Mouse (Mus musculus) retina, embryonic 14.5 days (tissue): ENCODE data around the gene Fancm.
A peak's percentile ranks its signal among the peaks of the same experiment; 100 is the strongest.
"Not testable (repeated sequence)": the region's sequence is repeated elsewhere in the genome, so short reads cannot be mapped to it uniquely, and the experiment has no call there.

Experiments used
- DNase-seq: peaks from one replicate; pipeline ENCODE4 v3.0.0-alpha.2; 2015; ENCODE audit warnings: low spot score

Fancm gene

DNA sequence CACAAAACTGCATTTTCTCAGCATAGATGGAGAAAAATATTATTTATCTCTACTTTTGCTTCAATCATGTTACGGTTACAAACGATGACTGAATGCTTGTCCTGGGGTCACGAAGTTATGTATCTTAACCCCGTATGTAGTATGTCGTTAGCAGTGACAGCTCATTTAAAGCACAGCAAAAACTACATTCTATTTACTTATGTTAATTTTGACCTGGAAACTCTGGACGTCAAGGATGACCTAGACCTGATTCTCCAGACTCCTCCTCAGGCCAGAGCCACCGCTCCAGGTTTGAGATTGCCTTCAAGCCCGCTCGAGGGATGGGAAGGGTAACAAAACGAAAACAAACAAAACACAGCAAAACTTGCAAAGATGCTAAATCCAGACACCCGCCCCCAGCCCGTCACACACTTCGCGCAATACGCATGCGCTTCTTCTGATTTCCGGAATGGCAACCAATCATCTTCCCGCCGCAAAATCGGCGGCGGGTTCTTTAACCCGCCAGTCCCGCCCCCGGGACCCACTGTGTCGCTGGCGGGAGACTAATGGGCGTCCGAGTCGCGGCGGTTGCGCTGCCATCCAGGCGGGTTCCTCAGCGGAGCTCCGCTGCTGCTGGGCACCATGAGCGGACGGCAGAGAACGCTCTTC lies at the start of gene Fancm:
Gene Fancm, plus strand, starts transcription at position 519 of the 648 bp plus-strand sequence.
- peak; percentile 95 for DNase-seq

DNA sequence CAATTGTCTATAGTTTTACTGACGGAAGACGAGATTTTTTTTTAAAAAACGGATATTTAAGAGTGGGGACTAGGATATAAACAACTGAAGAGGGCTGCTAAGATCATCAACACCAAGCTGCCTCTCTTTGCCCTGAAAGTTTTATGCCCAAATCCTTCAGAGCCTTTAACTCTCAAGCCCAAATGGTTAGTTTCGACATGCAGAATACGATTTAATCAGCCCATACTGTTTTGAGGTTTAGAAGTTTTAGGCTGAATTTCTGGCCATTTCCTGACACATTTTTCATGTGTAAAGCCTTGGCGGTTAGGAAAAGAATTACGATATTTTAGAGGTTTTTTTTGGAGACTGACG lies 39.6 kb upstream of the Fancm start:
- DNase-seq, result no peak

DNA sequence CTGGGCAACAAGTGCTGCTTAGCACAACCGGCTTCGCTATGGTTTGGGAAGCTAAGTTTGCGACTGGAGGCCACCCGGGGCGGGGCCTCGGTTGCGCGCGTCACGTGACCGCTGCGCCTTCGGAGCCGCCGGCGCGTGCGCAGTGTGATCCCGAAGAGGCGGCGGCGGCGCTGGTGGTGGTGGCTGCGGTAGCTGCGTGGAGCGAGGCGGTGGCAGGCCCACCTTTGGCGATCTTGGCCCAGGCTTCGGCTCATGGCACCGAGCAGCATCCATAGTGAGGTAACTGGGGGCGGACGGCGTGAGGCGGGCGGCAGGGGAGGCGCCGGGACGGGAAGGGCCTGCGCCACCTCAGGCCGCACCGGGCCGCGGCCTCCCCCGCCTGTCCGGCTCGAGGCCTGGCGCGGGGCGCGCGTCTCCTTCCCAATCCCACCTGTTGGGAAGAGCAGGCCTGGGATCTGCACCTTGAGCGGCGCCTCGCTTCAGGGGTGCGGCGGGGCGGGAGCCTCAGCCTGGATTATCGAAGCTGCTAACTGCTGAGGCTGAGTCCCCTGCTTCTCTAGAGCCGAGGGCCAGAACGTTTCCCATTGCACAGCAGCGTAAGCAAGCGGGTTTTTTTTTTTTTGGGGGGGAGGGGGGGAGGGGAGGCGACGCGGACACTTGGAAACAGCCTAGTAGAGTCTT lies 39.1 kb upstream of the Fancm start, which contains the start of gene Prpf39:
Gene Prpf39, plus strand, starts transcription at position 144 of the 681 bp plus-strand sequence.
- DNase-seq, result peak; percentile 93

DNA sequence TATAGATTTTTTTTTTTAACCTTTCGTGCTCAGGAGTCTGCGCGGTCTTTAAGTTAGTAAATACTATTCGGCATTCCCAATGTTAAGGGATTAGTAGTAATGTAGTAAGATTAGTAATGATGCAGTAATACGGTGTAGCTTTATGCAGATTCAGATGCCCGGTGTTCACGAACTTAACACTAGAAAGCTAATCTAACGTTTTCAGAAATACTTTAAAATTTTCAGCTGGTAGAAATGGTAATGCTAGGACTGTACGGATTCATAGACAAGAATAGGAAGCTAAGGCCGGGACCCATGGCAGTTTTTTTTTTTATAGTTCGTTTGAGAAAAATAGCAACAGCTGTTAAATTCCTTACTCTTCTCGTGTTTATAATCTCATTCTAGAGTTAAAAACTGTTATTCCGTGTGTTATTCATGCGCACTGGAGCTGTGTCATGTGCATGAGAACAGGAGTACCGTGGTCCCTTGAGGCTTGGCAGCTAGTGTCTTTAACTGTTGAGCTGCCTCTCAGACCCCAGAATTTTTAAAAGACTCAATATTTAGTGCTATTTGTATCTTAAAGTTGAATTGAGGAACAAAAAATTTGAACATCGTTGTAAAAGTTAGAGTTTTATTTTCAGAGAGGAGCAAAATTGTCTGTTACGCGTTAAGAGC lies 38.4 kb upstream of the Fancm start:
- peak; percentile 44 for DNase-seq

DNA sequence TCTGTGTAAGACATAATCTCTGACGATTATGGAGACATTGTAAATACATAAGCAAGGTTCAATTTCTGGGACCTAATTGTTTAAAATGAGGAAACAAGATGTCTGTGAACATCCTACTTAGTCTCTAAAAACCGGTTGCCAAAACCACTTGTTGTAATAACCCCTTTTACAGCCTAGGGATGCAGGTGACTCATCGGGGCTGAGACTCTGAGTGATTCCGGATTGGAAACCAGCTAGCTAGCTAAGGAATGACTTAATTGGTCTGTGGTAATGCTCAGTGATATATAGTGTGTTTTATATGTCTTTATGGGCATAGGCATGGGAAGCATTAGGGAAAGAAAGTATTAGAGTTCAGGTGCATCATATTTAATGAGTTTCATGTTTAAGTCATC lies 37.9 kb upstream of the Fancm start:
- no peak for DNase-seq

DNA sequence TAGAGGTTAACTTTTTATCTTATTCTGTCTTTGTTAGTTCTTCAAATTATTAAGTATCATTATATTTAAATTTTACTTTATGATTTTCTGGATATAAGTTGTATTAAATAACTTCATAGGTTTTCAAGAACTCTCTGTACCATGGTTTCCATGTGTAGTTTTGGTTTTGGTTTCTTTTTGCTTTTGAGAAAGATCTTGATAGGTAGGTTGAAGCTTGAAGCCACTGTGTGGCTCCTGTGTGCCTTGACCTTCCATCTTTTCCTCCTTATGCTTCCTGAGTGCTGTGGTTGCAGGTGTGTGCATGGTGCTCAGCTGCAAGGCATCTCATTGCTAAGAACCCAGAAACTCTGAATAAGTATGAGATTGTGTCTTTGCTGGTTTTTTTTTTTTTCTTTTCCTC lies 26.6 kb upstream of the Fancm start:
- no peak for DNase-seq

DNA sequence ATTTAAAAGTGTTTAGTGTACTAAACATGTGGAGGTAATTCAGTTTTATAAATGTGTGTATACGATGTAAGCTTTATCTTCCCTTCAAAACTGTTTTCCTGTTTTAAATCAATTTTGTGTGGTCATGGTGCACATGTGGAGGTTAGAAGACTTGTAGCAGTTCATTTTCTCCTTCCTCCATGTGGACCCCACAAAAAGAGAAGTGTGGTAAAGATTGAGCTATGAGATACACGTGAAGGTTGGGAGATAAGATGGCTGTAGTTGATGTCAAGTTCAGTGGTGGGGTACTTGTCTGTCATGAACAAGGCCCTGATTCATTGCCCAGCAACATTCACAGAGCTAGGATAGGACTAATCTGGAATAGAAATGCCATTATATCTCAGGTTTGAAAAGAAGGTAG lies 17.2 kb upstream of the Fancm start:
- DNase-seq, result no peak

DNA sequence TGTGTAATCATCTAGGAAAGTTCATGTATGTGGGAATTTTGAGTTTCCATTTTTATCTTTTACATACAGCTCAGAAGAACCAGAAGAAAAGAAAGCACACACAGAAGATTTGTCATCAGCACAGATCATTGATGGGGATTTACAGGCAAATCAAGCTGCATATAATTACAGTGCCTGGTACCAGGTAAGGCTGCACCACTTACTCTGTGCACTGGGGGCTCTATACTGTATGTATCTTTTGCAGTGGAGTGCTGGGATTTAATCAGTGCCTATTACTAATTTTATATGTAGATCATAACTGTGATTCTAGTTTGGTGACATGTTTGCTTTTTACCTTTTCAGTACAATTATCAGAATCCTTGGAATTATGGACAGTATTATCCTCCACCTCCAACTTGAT lies 14.3 kb upstream of the Fancm start:
- DNase-seq, result no peak

DNA sequence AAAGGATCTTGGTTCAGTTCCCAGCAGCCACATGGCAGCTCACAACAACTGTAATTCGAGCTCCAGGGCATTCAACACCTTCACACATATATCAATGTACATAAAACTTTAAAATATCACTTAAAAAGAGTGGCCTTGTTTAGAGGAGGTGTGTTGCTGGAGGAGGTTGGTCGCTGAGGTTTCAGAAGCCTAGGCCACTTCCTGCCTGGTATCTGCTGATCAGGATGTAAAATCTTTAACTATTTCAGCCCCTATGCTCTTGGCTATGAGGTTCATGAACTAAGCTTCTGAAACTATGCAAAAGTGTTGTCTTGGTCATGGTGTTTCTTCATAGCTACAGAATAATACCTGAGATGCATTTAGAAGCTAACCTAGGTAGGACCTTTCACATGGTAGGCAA lies 10.2 kb upstream of the Fancm start:
- no peak for DNase-seq

DNA sequence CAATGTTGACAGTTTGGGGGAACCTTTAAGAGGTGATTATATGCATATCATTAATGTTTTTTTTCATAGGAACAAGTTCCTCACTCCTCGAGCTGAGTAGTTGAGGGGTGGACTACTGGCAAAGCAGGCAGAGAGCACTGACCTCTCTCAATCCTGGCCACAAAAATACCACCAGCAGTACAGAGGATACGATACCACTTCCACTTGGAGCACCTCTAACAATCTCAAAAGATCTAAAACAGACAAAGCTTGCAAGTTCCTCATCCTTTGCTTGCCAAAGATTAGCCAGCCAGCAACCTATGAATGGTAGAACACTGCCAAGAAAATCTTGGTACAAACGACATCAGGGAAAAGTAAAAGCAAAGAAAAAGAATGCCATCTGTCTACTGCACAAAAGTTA lies 9.2 kb upstream of the Fancm start:
- DNase-seq, result no peak

DNA sequence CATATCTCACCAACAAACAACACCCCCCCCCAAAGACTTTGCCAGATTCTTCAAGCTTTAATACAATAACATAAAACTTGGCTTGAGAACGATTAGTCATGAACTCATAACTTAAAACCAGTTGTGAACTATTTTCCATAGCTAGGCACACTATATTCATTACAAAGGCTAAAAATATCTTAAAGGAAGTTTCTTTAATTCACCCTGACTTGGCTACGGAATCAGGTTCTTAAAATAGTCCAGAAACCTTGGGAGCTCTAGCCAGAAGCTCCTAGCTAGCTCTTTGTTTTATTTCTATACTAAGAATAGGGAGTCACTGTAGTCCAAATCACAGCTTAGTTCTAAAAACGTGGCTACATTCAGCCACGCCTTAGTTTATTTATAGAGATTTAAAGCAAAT lies 7.0 kb upstream of the Fancm start:
- DNase-seq, result no peak

DNA sequence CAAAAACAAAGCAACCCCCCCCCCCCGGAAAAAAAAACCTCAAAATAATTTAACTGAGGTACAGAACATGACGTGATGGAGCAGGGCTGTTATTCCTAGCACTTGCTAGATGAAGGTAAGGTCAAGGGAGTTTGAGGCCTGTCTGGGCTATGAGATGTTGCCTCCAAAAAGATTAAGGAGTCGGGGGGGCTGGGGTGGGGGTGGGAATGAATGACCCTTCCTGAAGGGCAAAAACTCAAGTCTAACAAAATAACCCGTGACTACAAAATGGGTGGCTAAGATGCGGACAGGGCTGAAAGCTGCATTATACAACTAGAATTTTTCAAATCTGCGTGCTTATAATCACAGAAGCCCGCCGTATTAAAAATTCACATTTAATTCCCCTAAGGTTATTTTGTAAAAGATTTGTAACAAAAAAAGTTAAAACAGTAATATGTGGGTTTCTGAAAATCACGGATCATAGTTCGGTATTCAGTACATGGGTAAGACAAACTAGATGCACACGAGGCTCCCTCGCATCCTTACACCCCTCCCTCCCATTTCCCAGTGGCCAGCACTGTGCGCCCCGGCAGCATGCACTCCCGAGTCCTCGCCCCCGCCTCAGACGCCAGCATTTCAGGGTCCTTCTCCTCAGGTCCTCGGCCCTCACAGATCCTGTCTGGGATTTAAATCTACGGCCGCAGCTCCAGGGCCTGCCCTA lies 2.3 kb upstream of the Fancm start:
- DNase-seq, result no peak

DNA sequence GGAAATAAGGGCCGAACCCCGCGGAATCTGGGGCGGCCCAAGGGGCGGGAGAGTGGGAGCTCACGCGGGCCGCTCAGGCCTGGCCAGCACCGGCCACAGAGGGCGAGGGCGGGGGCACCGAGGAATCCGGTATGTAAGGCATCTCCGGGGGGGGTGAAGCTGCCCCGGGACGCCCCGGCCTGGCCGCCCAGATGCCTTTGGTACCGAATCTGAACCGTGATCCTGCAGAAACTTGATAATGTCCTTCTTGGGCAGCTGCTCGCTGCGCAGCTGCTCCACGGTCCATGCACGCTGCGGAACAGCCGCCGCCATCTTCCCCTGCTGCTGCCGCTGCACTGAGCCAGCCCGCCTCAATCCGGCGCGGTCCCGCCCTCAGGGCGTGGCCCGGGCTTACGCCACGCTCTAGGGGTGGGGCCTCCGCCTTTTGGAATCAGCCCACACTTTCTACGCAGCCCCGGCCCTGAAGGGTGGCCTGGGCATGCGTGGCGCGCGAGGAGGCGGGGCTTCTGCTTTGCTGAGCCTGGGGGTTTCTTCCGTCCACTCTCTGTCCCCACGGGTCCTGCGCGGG lies 1.7 kb upstream of the Fancm start, which contains the start of gene Fkbp3:
Gene Fkbp3, minus strand, starts transcription at position 397 of the 568 bp plus-strand sequence.
- peak; percentile 98 for DNase-seq

DNA sequence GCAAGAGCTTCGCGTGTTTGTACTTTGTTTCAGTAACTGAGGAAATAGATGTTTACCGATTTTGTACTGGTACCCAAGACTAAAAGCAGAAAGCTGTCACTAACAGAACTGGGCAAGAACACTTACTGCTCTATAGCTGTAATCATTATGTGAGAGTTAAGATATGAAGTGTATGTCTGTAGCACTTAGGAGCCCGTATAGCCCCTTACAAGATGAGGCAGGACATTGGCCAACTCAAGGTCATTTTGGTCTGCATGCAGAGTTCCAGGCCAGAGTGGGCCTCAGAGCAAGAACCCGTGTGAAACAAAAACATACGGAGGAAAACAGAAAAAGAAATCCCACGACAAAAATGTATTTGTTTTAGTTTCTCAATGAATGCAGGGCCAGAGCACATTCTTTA lies 752 bp upstream of the Fancm start:
- DNase-seq, result peak; percentile 12

DNA sequence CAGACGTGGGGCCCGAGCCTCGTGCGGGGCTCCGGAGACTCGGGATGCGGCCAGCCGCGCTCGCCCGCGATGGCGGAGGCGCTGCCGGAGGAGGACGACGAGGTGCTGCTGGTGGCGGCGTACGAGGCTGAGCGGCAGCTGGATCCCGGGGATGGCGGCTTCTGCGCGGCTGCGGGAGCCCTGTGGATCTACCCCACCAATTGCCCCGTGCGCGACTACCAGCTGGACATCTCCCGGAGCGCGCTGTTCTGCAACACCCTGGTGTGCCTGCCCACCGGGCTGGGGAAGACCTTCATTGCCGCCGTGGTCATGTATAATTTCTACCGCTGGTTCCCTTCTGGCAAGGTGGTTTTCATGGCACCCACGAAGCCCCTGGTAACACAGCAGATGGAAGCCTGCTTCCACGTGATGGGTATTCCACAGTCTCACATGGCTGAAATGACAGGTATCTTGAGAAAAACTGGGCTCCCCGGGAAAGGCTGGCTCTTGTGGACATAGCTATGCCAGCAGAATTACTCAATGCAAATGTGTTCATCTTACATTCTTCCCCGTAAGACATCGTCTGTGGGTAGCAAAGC lies 419 bp downstream of the Fancm start:
- no peak for DNase-seq

DNA sequence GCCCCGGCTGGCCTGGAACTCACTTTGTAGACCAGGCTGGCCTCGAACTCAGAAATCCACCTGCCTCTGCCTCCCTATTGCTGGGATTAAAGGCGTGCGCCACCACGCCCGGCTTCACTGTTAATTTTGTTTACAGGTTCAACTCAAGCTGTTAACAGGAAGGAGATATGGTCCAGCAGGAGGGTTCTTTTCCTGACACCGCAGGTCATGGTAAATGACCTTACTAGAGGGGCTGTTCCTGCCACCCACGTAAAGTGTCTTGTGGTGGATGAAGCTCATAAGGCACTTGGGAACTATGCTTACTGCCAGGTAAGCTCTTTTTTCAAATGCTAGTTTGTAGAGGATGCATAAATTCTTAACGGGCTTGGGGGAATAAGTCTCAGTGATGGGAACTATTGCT lies 1.5 kb downstream of the Fancm start:
- DNase-seq, result no peak

DNA sequence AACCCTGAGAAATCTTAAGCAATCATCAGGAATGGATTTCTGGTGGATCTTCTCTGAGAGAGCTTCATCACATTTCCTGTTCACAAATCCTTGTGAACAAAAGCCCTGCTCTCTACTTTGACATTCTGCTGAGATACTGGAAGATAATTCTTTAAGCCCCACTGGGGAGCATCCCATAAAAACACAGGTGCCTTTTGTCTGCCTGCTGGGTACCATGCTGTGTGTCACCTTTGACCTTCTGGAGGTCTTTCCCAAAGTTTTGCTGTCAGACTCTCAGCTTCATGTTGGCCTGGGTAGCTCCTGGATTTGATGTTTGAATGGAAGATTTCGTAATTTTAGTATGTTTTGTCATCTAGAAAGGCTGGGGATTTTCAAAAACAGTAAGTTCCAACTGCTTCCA lies 33.3 kb downstream of the Fancm start:
- DNase-seq, result no peak

DNA sequence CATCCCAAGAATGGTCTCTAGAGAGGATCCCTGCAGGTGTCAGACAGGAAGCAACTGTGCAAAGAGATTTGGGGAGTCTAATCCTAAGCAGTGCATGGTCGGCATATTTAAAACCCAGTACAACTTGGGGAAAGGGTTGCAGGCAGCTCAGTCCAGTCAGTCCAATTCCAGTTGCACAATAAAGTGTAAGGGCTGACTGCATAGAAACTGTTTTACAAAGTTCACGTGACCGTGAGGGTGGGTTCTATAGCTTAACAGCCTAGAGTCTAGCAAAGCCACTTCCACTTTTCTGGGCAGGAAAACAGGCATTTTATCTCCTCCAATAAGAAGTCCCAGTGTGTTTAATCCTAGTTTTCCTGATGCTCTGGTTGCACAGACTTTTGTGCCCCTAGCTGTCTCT lies 36.1 kb downstream of the Fancm start:
- no peak for DNase-seq

DNA sequence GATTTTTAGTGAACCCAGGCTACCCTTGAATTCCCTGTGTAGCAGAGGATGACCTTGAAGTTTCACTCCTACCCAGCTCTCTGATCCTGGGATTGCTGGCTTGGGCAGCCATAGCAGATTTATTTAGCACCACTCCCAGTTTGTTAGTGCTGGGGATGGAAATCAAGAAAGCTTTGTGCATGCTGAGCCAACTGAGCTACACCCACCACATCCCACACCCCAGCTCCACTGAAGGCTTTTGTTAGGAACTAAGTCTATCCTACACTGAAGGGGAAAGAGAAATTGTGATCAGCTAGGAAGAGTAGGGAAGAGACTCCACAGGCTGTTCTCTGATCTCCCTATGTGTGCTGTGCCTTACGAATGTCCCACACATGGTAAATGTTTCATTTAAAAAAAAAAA lies 37.4 kb downstream of the Fancm start:
- no peak for DNase-seq

DNA sequence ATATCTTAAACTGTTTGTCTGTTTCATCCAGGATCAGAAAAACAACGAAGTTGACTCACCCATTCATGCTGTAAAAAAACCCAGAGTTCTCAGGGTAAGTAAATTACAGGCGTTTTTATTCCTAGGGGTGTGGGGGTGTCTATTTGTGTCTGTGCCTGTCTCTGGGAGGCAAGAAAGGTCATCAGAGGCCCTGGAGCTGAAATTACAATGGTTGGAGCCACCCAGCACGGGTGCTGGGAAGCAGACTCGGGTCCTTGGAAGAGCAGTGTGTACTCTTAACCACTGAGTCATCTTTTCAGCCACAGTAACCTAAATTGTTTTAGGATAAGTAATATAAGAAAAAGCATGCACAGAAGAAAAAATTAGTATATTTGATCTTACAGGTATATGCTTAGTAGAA lies 38.5 kb downstream of the Fancm start:
- DNase-seq, result no peak

DNA sequence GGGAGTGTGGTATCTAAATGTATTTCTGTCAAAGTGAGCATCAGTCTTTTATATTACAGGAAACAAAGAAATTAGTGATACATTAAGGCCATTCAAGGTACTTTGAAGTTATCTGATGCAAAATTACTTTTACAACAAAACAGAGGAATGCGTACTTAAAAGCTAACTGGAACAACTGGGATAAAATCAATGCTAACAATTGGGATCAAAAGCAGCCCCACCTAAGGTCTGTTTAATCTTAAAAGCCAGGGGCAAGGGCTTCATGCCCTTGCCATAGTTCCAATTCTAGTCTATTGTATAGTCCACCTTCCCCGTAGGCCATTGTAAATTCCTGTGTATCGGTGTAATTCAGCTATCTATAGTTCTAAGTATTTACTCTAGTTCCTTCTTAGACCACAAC lies 39.6 kb downstream of the Fancm start:
- not testable (repeated sequence) for DNase-seq

DNA sequence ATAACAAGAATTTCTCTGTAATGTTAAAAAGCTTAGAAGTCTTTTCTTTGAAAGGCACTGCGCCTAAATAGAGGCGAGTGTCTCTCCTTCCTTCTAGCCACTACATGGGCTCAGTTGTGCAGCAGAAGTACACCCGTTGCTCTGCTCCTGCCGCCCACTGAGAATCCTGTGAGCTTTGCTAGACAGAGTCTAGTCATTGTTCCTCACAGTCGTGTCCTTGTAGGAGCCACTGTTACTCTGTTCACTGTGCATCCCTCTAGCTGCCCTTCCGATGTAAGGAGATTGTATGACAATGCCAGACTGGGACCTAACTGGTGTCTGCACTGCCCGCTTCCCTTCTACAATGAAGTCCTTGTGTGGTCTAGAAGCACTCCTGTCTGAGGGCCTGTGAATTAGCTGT lies 43.6 kb downstream of the Fancm start:
- no peak for DNase-seq
